Mouse (Mus musculus) liver, embryonic 14.5 days (tissue): ENCODE measurements at regions not wholly inside any gene's neighbourhood (a gene's known extent, or its start where the extent isn't known, plus 50 kb on each side); places are given as distances from the start of the nearest gene placed in this dataset.

Experiments
- ATAC-seq: fragments of 200-750 bp; cut with Nextera tagmentation; 2 replicates; pipeline ENCODE4 v1.8.0; 2017; ENCODE audit warnings: moderate number of reproducible peaks, mild to moderate bottlenecking, moderate library complexity; ENCODE audit not compliant: insufficient read depth
- DNase-seq, 3 experiments: peaks; one replicate each; pipeline ENCODE4 v3.0.0-alpha.2; 2012 to 2013; ENCODE audit warnings: low read depth in 3 of 3, low spot score in 3 of 3
- H3K27ac ChIP-seq: fragments of 300-500 bp; sonication (generic); 2 replicates; pipeline ENCODE4 v1.5.1; 2014; ENCODE audit warnings: moderate library complexity, mild to moderate bottlenecking, control low read depth, inconsistent platforms
- H3K27me3 ChIP-seq: fragments of 300-500 bp; sonication (generic); 2 replicates; pipeline ENCODE4 v1.6.1; 2014; ENCODE audit warnings: mild to moderate bottlenecking, low read length, moderate library complexity; ENCODE audit not compliant: control insufficient read depth, insufficient read depth
- H3K36me3 ChIP-seq: fragments of 300-500 bp; sonication (generic); replicated peaks from 2 replicates; pipeline ENCODE4 v1.6.1; 2014; ENCODE audit warnings: low read depth; ENCODE audit not compliant: control insufficient read depth, insufficient read depth
- H3K4me1 ChIP-seq, 2 experiments: fragments of 200-500 bp in 1 of 2; fragments of 300-500 bp in 1 of 2; sonication (generic) in 1 of 2; replicated peaks; 2 replicates each; pipeline ENCODE4 v1.6.1; 2012 to 2014; ENCODE audit warnings: antibody characterized with exemption in 1 of 2, inconsistent platforms in 1 of 2, low read length in 1 of 2; ENCODE audit not compliant: control insufficient read depth in 2 of 2, insufficient read depth in 2 of 2
- H3K4me2 ChIP-seq: fragments of 300-500 bp; sonication (generic); 2 replicates; pipeline ENCODE4 v1.6.1; 2014; ENCODE audit warnings: low read depth, mild to moderate bottlenecking, control low read depth, moderate library complexity
- H3K4me3 ChIP-seq, 2 experiments: fragments of 200-500 bp in 1 of 2; fragments of 300-500 bp in 1 of 2; sonication (generic) in 1 of 2; 2 replicates each; pipeline ENCODE4 v1.5.1; 2012 to 2014; ENCODE audit warnings: low read depth in 2 of 2, low read length in 2 of 2, mild to moderate bottlenecking in 2 of 2, control low read depth in 1 of 2, inconsistent platforms in 1 of 2, moderate library complexity in 1 of 2; ENCODE audit not compliant: insufficient read depth in 1 of 2
- H3K9ac ChIP-seq: fragments of 300-500 bp; sonication (generic); replicated peaks from 2 replicates; pipeline ENCODE4 v1.6.1; 2014; ENCODE audit warnings: mild to moderate bottlenecking, control low read depth, moderate library complexity
- H3K9me3 ChIP-seq: fragments of 300-500 bp; sonication (generic); 2 replicates; pipeline ENCODE4 v1.6.1; 2016; ENCODE audit warnings: low read length, mixed read lengths; ENCODE audit not compliant: control insufficient read depth
- CTCF ChIP-seq: IDR thresholded peaks from 2 replicates; pipeline ENCODE4 v1.5.1; 2016; ENCODE audit warnings: antibody characterized with exemption, low read depth, control low read depth
- EP300 ChIP-seq: IDR thresholded peaks from 2 replicates; pipeline ENCODE4 v1.6.1; 2016; ENCODE audit warnings: antibody characterized with exemption, low read depth
- WGBS: fragments of 180-500 bp; shearing (Covaris S2); extraction: QIAGEN DNeasy Blood & Tissue Kit; methylation state at CpG from one replicate; pipeline ENCODE4 v1.1.7; 2014; ENCODE audit not compliant: insufficient replicate concordance; 5-methylcytosine and 5-hydroxymethylcytosine counted together

DNA sequence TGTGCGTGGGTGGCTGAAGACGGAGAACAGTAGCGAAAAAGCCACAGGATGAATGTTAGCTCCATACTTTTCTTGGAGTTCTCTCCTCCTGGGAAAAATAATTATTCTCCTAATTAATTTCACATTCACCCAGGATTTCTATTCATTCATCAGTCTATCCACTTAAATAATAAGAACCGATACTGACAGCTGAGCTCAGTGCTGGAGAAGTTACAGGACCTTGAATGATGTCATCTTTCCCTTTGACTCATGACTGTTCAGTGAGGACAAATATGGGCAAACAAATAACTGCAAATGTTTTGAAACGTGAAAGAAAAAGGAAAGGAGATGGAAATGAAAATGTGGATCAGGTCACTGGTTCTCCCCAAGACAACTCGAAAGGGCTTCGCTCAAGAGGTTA, 635.7 kb upstream of the Kirrel3 start:
- no peak overlapping the region for H3K27ac ChIP-seq
- H3K27me3 ChIP-seq, result no peaks in the 10 kb centered on the region
- DNase-seq (no peak), ATAC-seq (no peak)
- 65% methylated on average over 7 of the region's 7 CpGs for WGBS
- H3K4me1 ChIP-seq, result no peaks in the 10 kb centered on the region
- no peak overlapping the region for H3K9ac ChIP-seq
- H3K4me3 ChIP-seq, result no peak overlapping the region
- no peaks in the 10 kb centered on the region for H3K36me3 ChIP-seq
- no peak for TF ChIP-seq CTCF
- no peaks in the 10 kb centered on the region for H3K9me3 ChIP-seq
- no peak overlapping the region for H3K4me2 ChIP-seq

DNA sequence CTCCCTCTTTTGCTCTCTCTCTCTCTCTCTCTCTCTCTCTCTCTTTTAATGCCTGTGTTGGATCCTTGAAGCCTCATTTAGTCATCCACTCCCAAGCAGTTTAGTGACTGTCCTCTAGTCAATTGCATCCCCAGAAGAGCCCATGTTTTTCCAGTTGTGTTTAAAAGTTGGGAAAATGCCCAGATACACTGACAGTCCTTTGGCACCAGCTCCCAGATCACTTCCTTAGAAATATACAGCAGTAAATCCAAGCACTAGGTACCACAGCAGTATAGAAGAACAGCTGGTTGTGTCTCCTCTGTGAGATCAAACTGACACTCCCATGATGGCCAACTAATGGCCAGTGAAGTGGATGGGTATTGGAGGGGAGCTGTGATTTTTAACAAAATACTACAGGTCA, 634.7 kb upstream of the Kirrel3 start:
- Histone ChIP-seq H3K4me2 (no peak overlapping the region), H3K9ac (no peak overlapping the region), H3K4me3 (no peak overlapping the region), H3K9me3 (no peaks in the 10 kb centered on the region), H3K36me3 (no peaks in the 10 kb centered on the region), H3K4me1 (no peaks in the 10 kb centered on the region), H3K27me3 (no peaks in the 10 kb centered on the region), H3K27ac (no peak overlapping the region)
- TF ChIP-seq CTCF (no peak), EP300 (no peak)
- DNase-seq (no peak), ATAC-seq (no peak)

DNA sequence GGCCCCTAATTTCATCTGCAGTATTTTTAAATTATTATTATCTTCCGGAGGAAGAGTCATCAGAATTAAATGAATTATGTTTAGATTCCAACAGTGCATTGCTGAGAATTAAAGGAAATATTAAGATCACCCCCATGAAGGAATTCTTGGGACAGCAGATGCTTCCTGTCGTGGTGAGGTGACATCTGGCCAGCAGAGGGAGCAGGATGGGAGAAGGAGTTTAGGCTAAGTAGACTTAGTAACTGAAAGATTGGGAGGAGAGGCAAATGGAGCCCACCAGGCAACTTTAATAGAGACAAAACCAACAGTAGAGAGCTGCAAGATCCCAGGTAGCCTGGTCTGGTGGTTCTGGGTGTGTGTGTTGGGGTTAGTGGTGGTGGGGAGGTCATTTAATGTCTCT, 629.5 kb upstream of the Kirrel3 start:
- Histone ChIP-seq H3K4me3 (no peak overlapping the region), H3K4me2 (no peak overlapping the region), H3K4me1 (no peaks in the 10 kb centered on the region), H3K36me3 (no peaks in the 10 kb centered on the region), H3K27me3 (no peaks in the 10 kb centered on the region), H3K9me3 (no peaks in the 10 kb centered on the region), H3K9ac (no peak overlapping the region), H3K27ac (no peak overlapping the region)
- 17% methylated on average over 2 of the region's 2 CpGs for WGBS
- no peak for ATAC-seq
- DNase-seq, result no peak
- peak; percentile 26; the same call in 1 of the 2 replicates for TF ChIP-seq CTCF
- TF ChIP-seq EP300, result no peak

DNA sequence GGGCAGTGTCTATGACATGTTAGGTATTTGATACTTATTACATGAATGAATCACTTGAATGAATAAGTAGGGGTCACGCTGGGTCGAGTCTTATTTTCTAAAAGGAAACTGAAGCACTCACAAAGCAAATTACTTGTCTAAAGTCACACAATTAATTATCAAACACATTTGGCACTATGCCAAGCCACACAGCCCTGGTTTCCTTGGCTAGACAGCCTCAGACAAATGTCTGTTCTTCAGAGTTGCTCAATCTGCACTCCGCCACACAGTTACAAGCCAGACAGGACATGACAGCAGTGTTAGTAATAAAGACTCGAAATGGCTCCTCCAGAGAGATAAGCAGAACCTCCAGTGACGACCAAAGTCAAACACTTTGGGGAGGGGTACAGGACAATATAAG, 627.2 kb upstream of the Kirrel3 start:
- Histone ChIP-seq H3K9me3 (no peaks in the 10 kb centered on the region), H3K4me1 (no peaks in the 10 kb centered on the region), H3K27ac (no peak overlapping the region), H3K36me3 (no peaks in the 10 kb centered on the region), H3K4me3 (no peak overlapping the region), H3K27me3 (no peaks in the 10 kb centered on the region), H3K9ac (no peak overlapping the region), H3K4me2 (no peak overlapping the region)
- TF ChIP-seq CTCF, result no peak
- TF ChIP-seq EP300, result no peak
- 31% methylated on average over 5 of the region's 5 CpGs for WGBS
- no peak for DNase-seq
- ATAC-seq, result no peak

DNA sequence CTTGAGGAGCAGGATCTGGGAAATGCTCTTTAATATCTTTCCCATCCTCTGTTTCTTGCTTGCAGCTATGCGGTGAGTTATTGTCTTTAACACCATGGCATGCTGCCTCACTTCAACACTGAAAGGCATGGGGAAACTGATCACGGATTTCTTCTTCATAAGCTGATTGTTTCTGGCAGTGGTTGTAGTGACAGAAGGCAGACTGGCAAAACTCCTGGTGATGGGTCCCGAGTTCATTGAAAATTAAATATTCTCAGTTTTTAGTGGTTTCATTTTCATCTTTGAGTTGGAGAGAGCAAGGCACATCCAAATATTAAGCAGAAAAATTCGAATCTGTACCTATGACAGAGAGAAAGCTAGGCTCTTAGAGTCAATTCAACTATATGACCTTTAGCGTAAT, 617.0 kb upstream of the Kirrel3 start:
- no peak for TF ChIP-seq CTCF
- no peaks in the 10 kb centered on the region for H3K9me3 ChIP-seq
- no peaks in the 10 kb centered on the region for H3K36me3 ChIP-seq
- no peak overlapping the region for H3K4me3 ChIP-seq
- no peak overlapping the region for H3K4me2 ChIP-seq
- H3K4me1 ChIP-seq, result no peaks in the 10 kb centered on the region
- no peak overlapping the region for H3K9ac ChIP-seq
- ATAC-seq (no peak), DNase-seq (no peak)
- H3K27ac ChIP-seq, result no peak overlapping the region
- whole genome bisulfite sequencing, result 52% methylated on average over 5 of the region's 5 CpGs
- no peaks in the 10 kb centered on the region for H3K27me3 ChIP-seq

DNA sequence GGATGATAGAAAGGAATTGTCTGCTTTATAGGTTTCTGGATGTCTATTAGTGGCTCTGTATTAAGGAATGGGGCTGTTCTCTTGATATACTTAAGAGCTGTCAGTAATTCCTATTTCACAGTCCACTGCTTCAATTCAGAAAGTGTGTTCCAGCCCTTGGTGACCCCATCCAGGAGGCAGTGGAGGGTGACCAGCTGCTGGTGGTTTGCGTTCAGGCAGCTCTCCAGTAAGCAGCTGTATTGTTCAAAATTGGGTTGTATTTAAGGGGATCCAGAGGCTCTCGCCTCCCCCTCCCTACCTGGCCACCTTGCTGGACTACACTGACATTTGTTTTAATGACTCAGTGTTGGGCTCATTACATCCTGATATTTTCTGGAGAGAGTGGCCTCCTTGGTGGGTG, 598.4 kb upstream of the Kirrel3 start:
- H3K4me3 ChIP-seq, result no peak overlapping the region
- no peaks in the 10 kb centered on the region for H3K27me3 ChIP-seq
- no peaks in the 10 kb centered on the region for H3K9me3 ChIP-seq
- no peak for TF ChIP-seq EP300
- no peak for TF ChIP-seq CTCF
- no peaks in the 10 kb centered on the region for H3K4me1 ChIP-seq
- no peak overlapping the region for H3K9ac ChIP-seq
- ATAC-seq (no peak), DNase-seq (no peak)
- H3K4me2 ChIP-seq, result no peak overlapping the region
- H3K36me3 ChIP-seq, result no peaks in the 10 kb centered on the region
- H3K27ac ChIP-seq, result no peak overlapping the region
- 47% methylated on average over 2 of the region's 2 CpGs for WGBS
